Mouse (Mus musculus): ENCODE results near the gene C1rl. TPM values are rescaled to one million over a fixed set of nuclear protein-coding genes. Genes with fewer than 3 reads are reported as not detected.
"Not testable (repeated sequence)": the region's sequence is repeated elsewhere in the genome, so short reads cannot be mapped to it uniquely, and the experiment has no call there.

C1rl gene
- polyA plus RNA-seq, 1 experiment from 2014 or later: 0.39 TPM

- Histone ChIP-seq H3K4me3 (ENCODE audit: low read length) (no peak overlapping the region), H3K9me3 (ENCODE audit: control insufficient read depth, low read length) (no peaks in the 10 kb centered on the region), H3K9ac (ENCODE audit: low read depth, low read length) (peak overlapping the region; percentile 82; the same call in 1 of the 2 replicates), H3K27ac (ENCODE audit: low read depth, low read length) (peak overlapping the region; percentile 93), H3K4me1 (ENCODE audit: control insufficient read depth, insufficient read depth, low read depth, low read length) (peaks cover 26% of the 10 kb centered on the region), H3K4me2 (ENCODE audit: low read length) (peak overlapping the region; percentile 82), H3K36me3 (ENCODE audit: control insufficient read depth, insufficient read depth, low read length) (peaks cover 7% of the 10 kb centered on the region), H3K27me3 (replicated peaks; ENCODE audit: control insufficient read depth, insufficient read depth, low read length) (no peaks in the 10 kb centered on the region)
- no peak for ATAC-seq
- WGBS: 69% methylated on average over 6 of the region's 6 CpGs
Observed at GRCm38 (mm10) chr6:124465729-124466128, 27.2 kb upstream of the C1rl start.

DNA sequence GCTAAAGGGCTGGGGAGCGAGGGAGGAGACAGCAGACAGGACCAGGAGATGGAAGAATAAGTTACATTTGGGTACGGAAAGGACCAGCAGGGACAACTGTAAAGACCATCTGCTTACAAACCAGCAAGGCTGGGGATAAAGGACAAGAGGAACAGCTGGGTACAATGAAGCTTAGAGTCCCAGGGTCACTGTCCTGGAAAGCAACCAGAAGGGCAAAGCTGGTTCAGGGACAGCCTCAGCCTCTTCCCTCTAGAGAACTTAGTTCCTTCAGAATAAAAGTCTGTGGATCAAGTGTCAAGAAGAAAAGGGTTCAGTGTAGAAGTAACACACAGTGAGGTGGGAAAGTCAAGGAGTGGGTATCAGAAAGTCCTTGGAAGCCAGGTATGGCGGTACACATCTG is 21.8 kb upstream of the C1rl start:
- no peak overlapping the region for H3K9ac ChIP-seq (ENCODE audit: low read depth, low read length)
- WGBS: 89% methylated on average over 3 of the region's 3 CpGs
- no peak for ATAC-seq
- no peaks in the 10 kb centered on the region for H3K9me3 ChIP-seq (ENCODE audit: control insufficient read depth, low read length)
- no peak overlapping the region for H3K27ac ChIP-seq (ENCODE audit: low read depth, low read length)
- H3K27me3 ChIP-seq (replicated peaks; ENCODE audit: control insufficient read depth, insufficient read depth, low read length): no peaks in the 10 kb centered on the region; the same call in 1 of the 2 replicates
- H3K4me1 ChIP-seq (ENCODE audit: control insufficient read depth, insufficient read depth, low read depth, low read length): no peaks in the 10 kb centered on the region
- H3K4me2 ChIP-seq (ENCODE audit: low read length): no peak overlapping the region
- H3K36me3 ChIP-seq (ENCODE audit: control insufficient read depth, insufficient read depth, low read length): no peaks in the 10 kb centered on the region
- no peak overlapping the region for H3K4me3 ChIP-seq (ENCODE audit: low read length)

- H3K9me3 ChIP-seq (ENCODE audit: control insufficient read depth, low read length); H3K9ac ChIP-seq (ENCODE audit: low read depth, low read length); H3K27ac ChIP-seq (ENCODE audit: low read depth, low read length); H3K4me2 ChIP-seq (ENCODE audit: low read length); H3K27me3 ChIP-seq (replicated peaks; ENCODE audit: control insufficient read depth, insufficient read depth, low read length); H3K4me1 ChIP-seq (ENCODE audit: control insufficient read depth, insufficient read depth, low read depth, low read length); ATAC-seq; H3K4me3 ChIP-seq (ENCODE audit: low read length); H3K36me3 ChIP-seq (ENCODE audit: control insufficient read depth, insufficient read depth, low read length): not testable (repeated sequence)
- 80% methylated on average over 6 of the region's 6 CpGs for WGBS
Observed at GRCm38 (mm10) chr6:124471783-124472638, 20.9 kb upstream of the C1rl start.

- 37% methylated on average over 6 of the region's 6 CpGs for whole genome bisulfite sequencing
- no peak overlapping the region for H3K4me3 ChIP-seq (ENCODE audit: low read length)
- H3K4me1 ChIP-seq (ENCODE audit: control insufficient read depth, insufficient read depth, low read depth, low read length): no peaks in the 10 kb centered on the region
- H3K27ac ChIP-seq (ENCODE audit: low read depth, low read length): no peak overlapping the region
- H3K9me3 ChIP-seq (ENCODE audit: control insufficient read depth, low read length): no peaks in the 10 kb centered on the region
- no peaks in the 10 kb centered on the region for H3K36me3 ChIP-seq (ENCODE audit: control insufficient read depth, insufficient read depth, low read length)
- H3K4me2 ChIP-seq (ENCODE audit: low read length): no peak overlapping the region
- H3K27me3 ChIP-seq (replicated peaks; ENCODE audit: control insufficient read depth, insufficient read depth, low read length): no peaks in the 10 kb centered on the region; the same call in 1 of the 2 replicates
- H3K9ac ChIP-seq (ENCODE audit: low read depth, low read length): no peak overlapping the region
- no peak for ATAC-seq
Observed at GRCm38 (mm10) chr6:124472801-124473200, 20.1 kb upstream of the C1rl start.

DNA sequence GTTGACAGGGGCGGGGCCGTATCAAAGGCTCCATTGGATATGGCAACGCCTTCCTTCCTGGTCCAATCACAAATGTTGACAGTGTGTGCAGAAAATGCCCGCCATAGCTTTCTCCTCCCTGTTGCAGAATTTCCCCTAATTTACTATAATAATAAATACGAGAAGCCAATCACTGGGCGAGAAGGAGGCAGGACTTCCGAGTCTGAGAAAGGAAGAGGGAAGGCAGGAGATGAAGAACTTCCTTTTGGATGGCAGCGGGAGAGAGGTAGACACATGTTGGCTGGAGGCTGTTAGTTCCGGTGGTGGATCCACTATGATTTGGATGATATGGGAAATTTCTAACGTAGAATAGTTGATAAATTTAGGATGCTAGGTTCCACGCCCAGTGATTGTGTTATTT is 18.3 kb upstream of the C1rl start:
- Histone ChIP-seq H3K9me3 (ENCODE audit: control insufficient read depth, low read length) (no peaks in the 10 kb centered on the region), H3K9ac (ENCODE audit: low read depth, low read length) (no peak overlapping the region), H3K36me3 (ENCODE audit: control insufficient read depth, insufficient read depth, low read length) (no peaks in the 10 kb centered on the region), H3K4me1 (ENCODE audit: control insufficient read depth, insufficient read depth, low read depth, low read length) (no peaks in the 10 kb centered on the region), H3K27me3 (replicated peaks; ENCODE audit: control insufficient read depth, insufficient read depth, low read length) (no peaks in the 10 kb centered on the region; the same call in 1 of the 2 replicates), H3K27ac (ENCODE audit: low read depth, low read length) (no peak overlapping the region), H3K4me2 (ENCODE audit: low read length) (no peak overlapping the region), H3K4me3 (ENCODE audit: low read length) (no peak overlapping the region)
- no peak for ATAC-seq
- WGBS: 86% methylated on average over 11 of the region's 11 CpGs

DNA sequence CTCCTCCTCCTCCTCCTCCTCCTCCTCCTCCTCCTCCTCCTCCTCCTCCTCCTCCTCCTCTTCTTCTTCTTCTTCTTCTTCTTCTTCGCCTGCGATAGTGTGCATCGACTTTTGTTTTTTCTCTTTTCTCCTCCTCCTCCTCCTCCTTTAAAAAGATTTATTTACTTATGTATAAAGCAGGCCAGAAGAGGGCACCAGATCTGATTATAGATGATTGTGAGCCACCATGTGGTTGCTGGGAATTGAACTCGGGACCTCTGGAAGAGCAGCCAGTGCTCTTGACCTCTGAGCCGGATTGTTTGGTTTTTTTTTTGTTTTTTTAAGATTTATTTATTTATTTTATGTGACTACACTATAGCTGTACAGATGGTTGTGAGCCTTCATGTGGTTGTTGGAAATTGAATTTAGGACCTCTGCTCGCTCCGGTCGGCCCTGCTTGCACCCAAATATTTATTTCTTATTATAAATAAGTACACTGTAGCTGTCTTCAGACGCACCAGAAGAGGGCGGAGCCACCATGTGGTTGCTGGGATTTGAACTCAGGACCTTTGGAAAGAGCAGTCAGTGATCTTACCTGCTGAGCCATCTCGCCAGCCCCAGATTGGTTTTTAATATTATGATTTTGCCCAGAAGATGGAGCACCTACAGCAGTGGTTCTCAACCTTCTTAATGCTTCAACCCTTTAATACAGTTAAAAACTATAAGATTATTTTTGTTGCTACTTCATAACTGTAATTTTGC is 17.4 kb upstream of the C1rl start:
- H3K27ac ChIP-seq (ENCODE audit: low read depth, low read length); H3K36me3 ChIP-seq (ENCODE audit: control insufficient read depth, insufficient read depth, low read length); H3K4me1 ChIP-seq (ENCODE audit: control insufficient read depth, insufficient read depth, low read depth, low read length); H3K9me3 ChIP-seq (ENCODE audit: control insufficient read depth, low read length); ATAC-seq; H3K27me3 ChIP-seq (replicated peaks; ENCODE audit: control insufficient read depth, insufficient read depth, low read length); H3K4me3 ChIP-seq (ENCODE audit: low read length); H3K9ac ChIP-seq (ENCODE audit: low read depth, low read length); H3K4me2 ChIP-seq (ENCODE audit: low read length): not testable (repeated sequence)
- WGBS: 90% methylated on average over 11 of the region's 11 CpGs

DNA sequence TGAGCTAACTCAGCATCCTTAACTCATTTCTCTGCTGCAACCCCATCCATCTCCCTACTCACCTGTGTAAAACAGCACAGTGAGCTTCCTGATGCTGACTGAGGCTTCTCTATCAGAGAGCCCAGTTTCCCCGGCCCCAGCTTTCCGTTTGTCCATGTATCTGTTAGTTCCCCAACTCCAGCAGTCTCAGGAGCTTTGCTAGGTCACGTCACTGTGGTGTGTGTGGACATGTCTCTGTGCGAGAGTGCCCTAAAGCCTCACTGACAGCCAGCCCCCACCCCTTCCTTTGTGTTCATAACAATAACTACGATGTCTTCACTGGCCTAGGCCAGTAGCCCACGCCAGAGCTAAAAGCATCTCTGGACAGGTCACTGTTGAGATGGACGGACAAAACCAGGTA is 16.7 kb upstream of the C1rl start:
- Histone ChIP-seq H3K4me1 (ENCODE audit: control insufficient read depth, insufficient read depth, low read depth, low read length) (no peaks in the 10 kb centered on the region), H3K4me3 (ENCODE audit: low read length) (no peak overlapping the region), H3K36me3 (ENCODE audit: control insufficient read depth, insufficient read depth, low read length) (no peaks in the 10 kb centered on the region), H3K4me2 (ENCODE audit: low read length) (no peak overlapping the region), H3K27me3 (replicated peaks; ENCODE audit: control insufficient read depth, insufficient read depth, low read length) (no peaks in the 10 kb centered on the region; the same call in 1 of the 2 replicates), H3K9ac (ENCODE audit: low read depth, low read length) (no peak overlapping the region), H3K27ac (ENCODE audit: low read depth, low read length) (no peak overlapping the region), H3K9me3 (ENCODE audit: control insufficient read depth, low read length) (no peaks in the 10 kb centered on the region)
- no peak for ATAC-seq
- WGBS: 61% methylated on average over 7 of the region's 7 CpGs

GRCm38 (mm10) chr6:124476796-124477195 is 16.1 kb upstream of the C1rl start:
- Histone ChIP-seq H3K4me1 (ENCODE audit: control insufficient read depth, insufficient read depth, low read depth, low read length) (no peaks in the 10 kb centered on the region), H3K9me3 (ENCODE audit: control insufficient read depth, low read length) (no peaks in the 10 kb centered on the region), H3K36me3 (ENCODE audit: control insufficient read depth, insufficient read depth, low read length) (no peaks in the 10 kb centered on the region), H3K9ac (ENCODE audit: low read depth, low read length) (no peak overlapping the region), H3K4me2 (ENCODE audit: low read length) (no peak overlapping the region), H3K27me3 (replicated peaks; ENCODE audit: control insufficient read depth, insufficient read depth, low read length) (no peaks in the 10 kb centered on the region; the same call in 1 of the 2 replicates), H3K27ac (ENCODE audit: low read depth, low read length) (no peak overlapping the region), H3K4me3 (ENCODE audit: low read length) (no peak overlapping the region)
- ATAC-seq: no peak
- WGBS: 87% methylated on average over 11 of the region's 11 CpGs

GRCm38 (mm10) chr6:124477221-124477655 is 15.7 kb upstream of the C1rl start:
- WGBS: 72% methylated on average over 5 of the region's 5 CpGs
- Histone ChIP-seq H3K4me1 (ENCODE audit: control insufficient read depth, insufficient read depth, low read depth, low read length) (no peaks in the 10 kb centered on the region), H3K36me3 (ENCODE audit: control insufficient read depth, insufficient read depth, low read length) (no peaks in the 10 kb centered on the region), H3K9ac (ENCODE audit: low read depth, low read length) (no peak overlapping the region), H3K4me3 (ENCODE audit: low read length) (no peak overlapping the region), H3K4me2 (ENCODE audit: low read length) (no peak overlapping the region), H3K9me3 (ENCODE audit: control insufficient read depth, low read length) (no peaks in the 10 kb centered on the region), H3K27ac (ENCODE audit: low read depth, low read length) (no peak overlapping the region), H3K27me3 (replicated peaks; ENCODE audit: control insufficient read depth, insufficient read depth, low read length) (no peaks in the 10 kb centered on the region; the same call in 1 of the 2 replicates)
- ATAC-seq: no peak

Data from hindbrain, embryonic 16.5 days (tissue).